Mouse (Mus musculus): Measurements from ENCODE around the gene Dhx8.

- TF ChIP-seq CTCF (conservative IDR thresholded peaks at IDR 0.05; ENCODE audit: low read length) (no peak), NANOG (IDR thresholded peaks at IDR 0.05; ENCODE audit: borderline replicate concordance, low read length) (peak; percentile 77)
Observed at GRCm38 (mm10) chr11:101695906-101696661, 36.6 kb upstream of the Dhx8 start.
